Mouse (Mus musculus) forebrain, embryonic 11.5 days (tissue): ENCODE data around the gene Hist1h1e. TPM values are rescaled to one million over a fixed set of nuclear protein-coding genes. Genes with fewer than 3 reads are reported as not detected.
A peak's percentile ranks its signal among the peaks of the same experiment; 100 is the strongest.
"Not testable (repeated sequence)": the region's sequence is repeated elsewhere in the genome, so short reads cannot be mapped to it uniquely, and the experiment has no call there.

Experiments
- ATAC-seq: fragments of 200-750 bp; cut with Nextera tagmentation; replicated peaks from 2 replicates; pipeline ENCODE4 v1.8.0; 2017; ENCODE audit warnings: moderate TSS enrichment; ENCODE audit not compliant: low FRiP score
- DNase-seq: peaks from one replicate; pipeline ENCODE4 v3.0.0-alpha.2; 2017; ENCODE audit warnings: low spot score
- H3K27ac ChIP-seq: fragments of 300-500 bp; sonication (generic); 2 replicates; pipeline ENCODE4 v1.5.1; 2014; ENCODE audit warnings: low read depth, low read length
- H3K27me3 ChIP-seq: fragments of 300-500 bp; sonication (generic); 2 replicates; pipeline ENCODE4 v1.6.1; 2014; ENCODE audit warnings: mild to moderate bottlenecking, low read length, mixed read lengths; ENCODE audit not compliant: control insufficient read depth, insufficient read depth
- H3K36me3 ChIP-seq: fragments of 300-500 bp; sonication (generic); 2 replicates; pipeline ENCODE4 v1.6.1; 2014; ENCODE audit warnings: mild to moderate bottlenecking, low read length, moderate library complexity, mixed read lengths; ENCODE audit not compliant: control insufficient read depth, insufficient read depth
- H3K4me1 ChIP-seq: fragments of 300-500 bp; sonication (generic); replicated peaks from 2 replicates; pipeline ENCODE4 v1.6.1; 2014; ENCODE audit warnings: low read length, mixed read lengths; ENCODE audit not compliant: control insufficient read depth, insufficient read depth
- H3K4me2 ChIP-seq: fragments of 300-500 bp; sonication (generic); 2 replicates; pipeline ENCODE4 v1.6.1; 2014; ENCODE audit warnings: low read depth, mild to moderate bottlenecking, low read length, moderate library complexity, mixed read lengths; ENCODE audit not compliant: severe bottlenecking
- H3K4me3 ChIP-seq: fragments of 300-500 bp; sonication (generic); 2 replicates; pipeline ENCODE4 v1.5.1; 2014; ENCODE audit warnings: low read depth, low read length
- H3K9ac ChIP-seq: fragments of 300-500 bp; sonication (generic); 2 replicates; pipeline ENCODE4 v1.6.1; 2014; ENCODE audit warnings: low read length
- H3K9me3 ChIP-seq: fragments of 300-500 bp; sonication (generic); 2 replicates; pipeline ENCODE4 v1.6.1; 2016; ENCODE audit warnings: low read length, mixed read lengths; ENCODE audit not compliant: control insufficient read depth
- WGBS: fragments of 180-500 bp; shearing (Covaris S2); extraction: QIAGEN DNeasy Blood & Tissue Kit; methylation state at CpG from one replicate; pipeline ENCODE4 v1.1.7; 2014; 5-methylcytosine and 5-hydroxymethylcytosine counted together
- polyA plus RNA-seq: library from polyadenylated mRNA; unstranded; fragments of >200 nt; fragmentation: Nextera tagmentation; extraction: Ambion mirVana; gene quantifications from 2 replicates; pipeline ENCODE4 v1.2.1, GENCODE M21; 2014

Hist1h1e gene
- 27.3 and 27.7 TPM in 2 replicates for polyA plus RNA-seq

DNA sequence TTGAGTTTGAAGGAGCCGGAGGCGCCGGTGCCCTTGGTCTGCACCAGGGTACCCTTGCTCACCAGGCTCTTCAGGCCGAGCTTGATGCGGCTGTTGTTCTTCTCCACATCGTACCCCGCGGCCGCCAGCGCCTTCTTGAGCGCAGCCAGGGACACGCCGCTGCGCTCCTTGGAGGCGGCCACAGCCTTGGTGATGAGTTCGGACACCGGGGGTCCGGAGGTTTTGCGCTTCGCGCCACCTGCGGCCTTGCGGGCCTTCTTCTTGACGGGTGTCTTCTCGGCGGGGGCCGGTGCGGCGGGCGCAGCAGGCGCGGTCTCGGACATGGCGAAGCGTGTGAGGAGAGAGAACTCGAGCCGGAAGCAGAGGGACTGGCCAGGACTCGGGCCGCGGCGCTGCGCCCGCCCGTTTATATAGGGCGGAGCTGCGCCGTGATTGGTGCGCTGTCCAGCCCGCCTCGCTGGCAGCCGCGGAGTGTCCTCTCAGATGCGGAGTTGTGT, at the start of gene Hist1h1e:
Gene Hist1h1e, minus strand, starts transcription at position 384 of the 497 bp plus-strand sequence.
- H3K27ac ChIP-seq = peak within 1 kb of the TSS; percentile 100
- not testable (repeated sequence) for H3K9me3 ChIP-seq, H3K27me3 ChIP-seq, H3K36me3 ChIP-seq, H3K4me1 ChIP-seq
- peak; percentile 96 for DNase-seq
- peak within 1 kb of the TSS; percentile 84 for H3K4me2 ChIP-seq
- H3K9ac ChIP-seq = peak within 1 kb of the TSS; percentile 97
- peak within 1 kb of the TSS; percentile 67 for H3K4me3 ChIP-seq
- ATAC-seq = peak; percentile 94
- under 1% methylated on average over 46 of the region's 53 CpGs for WGBS

DNA sequence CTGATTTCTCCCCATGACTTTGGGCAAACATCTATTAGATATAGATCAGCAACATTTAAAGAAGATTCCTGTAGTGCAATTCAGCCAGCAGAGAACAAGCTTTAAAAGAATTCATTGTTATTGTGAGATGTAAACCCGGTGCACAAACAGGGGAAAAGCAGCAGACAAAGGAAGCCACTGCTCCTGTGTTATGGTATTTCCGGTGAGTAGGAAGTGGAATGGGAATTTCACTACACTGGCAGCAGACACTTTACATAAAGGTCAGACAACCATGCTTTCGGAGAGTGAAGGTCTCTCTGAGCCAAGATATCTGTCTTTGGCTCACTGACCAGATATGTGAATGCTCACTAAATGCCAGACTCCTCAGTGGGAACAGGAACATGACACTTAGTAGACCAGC, 40.2 kb upstream of the Hist1h1e start:
- Histone ChIP-seq H3K27ac (no peak overlapping the region), H3K27me3 (no peaks in the 10 kb centered on the region), H3K4me2 (no peak overlapping the region), H3K9me3 (no peaks in the 10 kb centered on the region), H3K4me1 (no peaks in the 10 kb centered on the region), H3K4me3 (no peak overlapping the region), H3K9ac (no peak overlapping the region), H3K36me3 (no peaks in the 10 kb centered on the region)
- DNase-seq (no peak), ATAC-seq (no peak)
- 79% methylated on average over 3 of the region's 3 CpGs for WGBS

- ATAC-seq (no peak), DNase-seq (no peak)
- H3K4me2 ChIP-seq = no peak overlapping the region
- no peaks in the 10 kb centered on the region for H3K9me3 ChIP-seq
- no peak overlapping the region for H3K9ac ChIP-seq
- H3K36me3 ChIP-seq = no peaks in the 10 kb centered on the region
- no peak overlapping the region for H3K27ac ChIP-seq
- H3K4me1 ChIP-seq = no peaks in the 10 kb centered on the region
- WGBS = 77% methylated on average over 6 of the region's 6 CpGs
- H3K4me3 ChIP-seq = no peak overlapping the region
- no peaks in the 10 kb centered on the region for H3K27me3 ChIP-seq
Observed at GRCm38 (mm10) chr13:23659636-23660366, 37.4 kb upstream of the Hist1h1e start.

- ATAC-seq (no peak), DNase-seq (no peak)
- Histone ChIP-seq H3K9me3 (no peaks in the 10 kb centered on the region), H3K27me3 (no peaks in the 10 kb centered on the region), H3K4me2 (no peak overlapping the region), H3K9ac (no peak overlapping the region), H3K4me3 (no peak overlapping the region), H3K36me3 (no peaks in the 10 kb centered on the region), H3K27ac (no peak overlapping the region), H3K4me1 (no peaks in the 10 kb centered on the region)
- 37% methylated on average over 1 of the region's 1 CpGs for WGBS
Observed at GRCm38 (mm10) chr13:23630653-23631052, 8.3 kb upstream of the Hist1h1e start.

GRCm38 (mm10) chr13:23622861-23623450, 598 bp upstream of the Hist1h1e start:
- H3K4me3 ChIP-seq = peak overlapping the region; percentile 67
- no peaks in the 10 kb centered on the region for H3K27me3 ChIP-seq
- H3K4me2 ChIP-seq = peak overlapping the region; percentile 84
- ATAC-seq (no peak), DNase-seq (no peak)
- H3K9me3 ChIP-seq = no peaks in the 10 kb centered on the region
- 28% methylated on average over 7 of the region's 7 CpGs for WGBS
- H3K27ac ChIP-seq = peak overlapping the region; percentile 100; the same call in 1 of the 2 replicates
- peak overlapping the region; percentile 97 for H3K9ac ChIP-seq
- no peaks in the 10 kb centered on the region for H3K36me3 ChIP-seq
- no peaks in the 10 kb centered on the region; the same call in 1 of the 2 replicates for H3K4me1 ChIP-seq

DNA sequence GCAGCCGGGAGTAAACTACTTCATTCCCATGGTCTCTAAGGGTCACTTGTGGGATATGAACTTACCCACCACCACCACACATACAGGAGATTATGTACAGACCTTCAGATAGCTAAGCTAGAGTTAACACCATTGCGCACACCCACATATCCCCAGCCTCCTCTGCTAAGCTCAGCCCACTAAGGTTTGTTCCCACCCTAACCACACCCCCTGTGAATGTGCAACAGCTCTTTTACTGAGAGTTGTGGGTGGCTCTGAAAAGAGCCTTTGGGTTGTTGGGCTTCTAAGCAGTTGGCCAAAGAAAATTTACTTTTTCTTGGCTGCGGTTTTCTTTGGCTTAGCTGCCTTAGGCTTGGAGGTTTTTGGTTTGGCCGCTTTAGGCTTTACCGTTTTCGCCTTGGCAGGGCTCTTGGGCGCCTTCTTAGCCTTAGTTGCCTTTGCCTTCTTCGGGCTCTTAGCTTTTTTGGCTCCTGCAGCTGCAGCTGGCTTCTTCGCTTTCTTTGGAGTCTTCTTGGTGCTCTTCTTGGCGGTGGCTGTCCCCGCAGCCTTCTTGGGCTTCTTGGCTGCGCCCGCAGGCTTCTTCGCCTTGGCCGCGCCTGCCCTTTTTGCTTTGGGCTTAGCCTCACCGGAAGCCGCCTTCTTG, 705 bp downstream of the Hist1h1e start:
- DNase-seq (peak; percentile 85), ATAC-seq (peak; percentile 85)
- H3K9me3 ChIP-seq = no peaks in the 10 kb centered on the region
- no peaks in the 10 kb centered on the region for H3K27me3 ChIP-seq
- H3K4me2 ChIP-seq = peak overlapping the region; percentile 84
- H3K4me3 ChIP-seq = peak overlapping the region; percentile 67
- WGBS = 0% methylated on average over 18 of the region's 18 CpGs
- no peaks in the 10 kb centered on the region; the same call in 1 of the 2 replicates for H3K4me1 ChIP-seq
- no peaks in the 10 kb centered on the region for H3K36me3 ChIP-seq
- peak overlapping the region; percentile 100 for H3K27ac ChIP-seq
- H3K9ac ChIP-seq = peak overlapping the region; percentile 97

GRCm38 (mm10) chr13:23620733-23621531, 1.4 kb downstream of the Hist1h1e start, which contains the start of gene Hist1h2be:
Hist1h2be (minus strand) TSS chr13:23621124.
- peak; percentile 80 for ATAC-seq
- H3K27ac ChIP-seq = peak within 1 kb of the TSS; percentile 100
- H3K27me3 ChIP-seq = no peaks in the 10 kb centered on the region
- H3K4me1 ChIP-seq = no peaks in the 10 kb centered on the region; the same call in 1 of the 2 replicates
- no peaks in the 10 kb centered on the region for H3K9me3 ChIP-seq
- H3K9ac ChIP-seq = peak within 1 kb of the TSS; percentile 97
- peak within 1 kb of the TSS; percentile 67 for H3K4me3 ChIP-seq
- peak within 1 kb of the TSS; percentile 84 for H3K4me2 ChIP-seq
- WGBS = under 1% methylated on average over 27 of the region's 27 CpGs
- DNase-seq = peak; percentile 75
- no peaks in the 10 kb centered on the region for H3K36me3 ChIP-seq
